Mouse (Mus musculus) stomach, embryonic 16.5 days (tissue): ENCODE measurements at regions not wholly inside any gene's neighbourhood (a gene's known extent, or its start where the extent isn't known, plus 50 kb on each side); places are given as distances from the start of the nearest gene placed in this dataset.

ENCODE experiments used
- ATAC-seq: fragments of 200-750 bp; cut with Nextera tagmentation; 2 replicates; pipeline ENCODE4 v1.8.0; 2017; ENCODE audit warnings: moderate number of reproducible peaks, moderate TSS enrichment; ENCODE audit not compliant: insufficient read depth, low FRiP score
- H3K27ac ChIP-seq: fragments of 300-500 bp; sonication (generic); 2 replicates; pipeline ENCODE4 v1.5.1; 2014; ENCODE audit warnings: low read length
- H3K27me3 ChIP-seq: fragments of 300-500 bp; sonication (generic); 2 replicates; pipeline ENCODE4 v1.6.1; 2014; ENCODE audit warnings: low read length, control low read depth, mixed read lengths; ENCODE audit not compliant: control insufficient read depth, insufficient read depth
- H3K36me3 ChIP-seq: fragments of 300-500 bp; sonication (generic); 2 replicates; pipeline ENCODE4 v1.6.1; 2014; ENCODE audit warnings: low read length; ENCODE audit not compliant: control insufficient read depth, insufficient read depth
- H3K4me1 ChIP-seq: fragments of 300-500 bp; sonication (generic); 2 replicates; pipeline ENCODE4 v1.6.1; 2014; ENCODE audit warnings: low read length, control low read depth, mixed read lengths; ENCODE audit not compliant: control insufficient read depth, insufficient read depth
- H3K4me2 ChIP-seq: fragments of 300-500 bp; sonication (generic); 2 replicates; pipeline ENCODE4 v1.6.1; 2014; ENCODE audit warnings: low read depth, low read length, mixed read lengths
- H3K4me3 ChIP-seq: fragments of 300-500 bp; sonication (generic); replicated peaks from 2 replicates; pipeline ENCODE4 v1.5.1; 2014; ENCODE audit warnings: mild to moderate bottlenecking, low read length
- H3K9ac ChIP-seq: fragments of 300-500 bp; sonication (generic); 2 replicates; pipeline ENCODE4 v1.6.1; 2014; ENCODE audit warnings: low read length
- H3K9me3 ChIP-seq: fragments of 300-500 bp; sonication (generic); replicated peaks from 2 replicates; pipeline ENCODE4 v1.6.1; 2016; ENCODE audit warnings: low read length, control low read depth; ENCODE audit not compliant: control insufficient read depth
- WGBS: fragments of 180-500 bp; shearing (Covaris S2); extraction: QIAGEN DNeasy Blood & Tissue Kit; methylation state at CpG from one replicate; pipeline ENCODE4 v1.1.7; 2014; 5-methylcytosine and 5-hydroxymethylcytosine counted together

- no peak overlapping the region for H3K4me3 ChIP-seq
- H3K27ac ChIP-seq, result no peak overlapping the region
- H3K36me3 ChIP-seq, result no peaks in the 10 kb centered on the region
- H3K9me3 ChIP-seq, result no peaks in the 10 kb centered on the region
- H3K27me3 ChIP-seq, result no peaks in the 10 kb centered on the region
- no peak overlapping the region for H3K4me2 ChIP-seq
- no peak overlapping the region for H3K9ac ChIP-seq
- H3K4me1 ChIP-seq, result peaks cover 11% of the 10 kb centered on the region; the same call in 1 of the 2 replicates
- ATAC-seq, result no peak
- WGBS, result 94% methylated on average over 11 of the region's 11 CpGs
Measured at GRCm38 (mm10) chr3:149355362-149355761, 365.0 kb upstream of the Adgrl2 start.

- H3K9ac ChIP-seq, result no peak overlapping the region
- no peaks in the 10 kb centered on the region for H3K9me3 ChIP-seq
- H3K27me3 ChIP-seq, result no peaks in the 10 kb centered on the region
- ATAC-seq, result no peak
- no peak overlapping the region for H3K27ac ChIP-seq
- H3K4me1 ChIP-seq, result peaks cover 13% of the 10 kb centered on the region; the same call in 1 of the 2 replicates
- no peak overlapping the region for H3K4me3 ChIP-seq
- no peak overlapping the region for H3K4me2 ChIP-seq
- H3K36me3 ChIP-seq, result no peaks in the 10 kb centered on the region
- WGBS, result 77% methylated on average over 5 of the region's 5 CpGs
Measured at GRCm38 (mm10) chr3:149353958-149354357, 363.6 kb upstream of the Adgrl2 start.

DNA sequence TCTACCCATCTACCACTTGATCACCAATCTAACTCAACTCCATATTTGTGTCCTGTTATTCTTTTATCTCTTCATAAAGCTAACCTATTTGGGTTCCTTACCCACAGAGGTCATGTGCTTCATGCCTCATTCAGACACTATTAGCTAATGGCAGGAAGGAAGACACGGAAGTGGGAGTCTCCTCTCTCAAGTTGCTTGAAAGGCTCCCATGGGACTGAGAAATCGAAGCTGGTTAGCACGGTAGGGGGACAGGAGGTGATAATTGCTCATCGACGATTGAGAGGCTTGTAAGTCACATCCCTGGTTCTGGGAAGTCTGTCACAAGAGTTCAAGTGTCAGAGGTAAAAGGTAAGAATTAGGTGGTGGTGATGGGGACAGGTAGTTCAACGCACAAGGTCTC lies 362.2 kb upstream of the Adgrl2 start:
- Histone ChIP-seq H3K4me2 (no peak overlapping the region), H3K27me3 (no peaks in the 10 kb centered on the region), H3K9ac (no peak overlapping the region), H3K36me3 (no peaks in the 10 kb centered on the region), H3K27ac (no peak overlapping the region), H3K4me3 (no peak overlapping the region), H3K9me3 (no peaks in the 10 kb centered on the region), H3K4me1 (peaks cover 3% of the 10 kb centered on the region; the same call in 1 of the 2 replicates)
- ATAC-seq, result no peak
- 58% methylated on average over 6 of the region's 6 CpGs for WGBS

DNA sequence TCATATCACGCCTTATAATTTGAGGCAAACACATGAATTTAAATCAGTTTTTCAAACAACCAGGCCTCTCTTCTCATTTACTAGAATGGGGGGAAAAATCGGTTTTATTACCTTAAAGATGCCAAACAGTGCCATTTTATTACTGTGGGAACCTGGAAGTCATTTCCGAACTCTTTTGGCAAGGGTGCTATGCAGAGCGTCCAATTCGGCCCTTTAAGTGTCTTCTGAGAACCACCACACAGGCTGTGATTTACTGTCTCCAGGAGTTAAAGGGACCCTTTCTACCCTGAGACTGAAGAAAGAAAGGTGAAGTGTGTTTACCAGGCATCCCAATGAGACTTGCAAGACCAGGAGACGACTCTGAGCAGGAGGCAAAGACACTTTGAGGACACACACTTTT lies 359.4 kb upstream of the Adgrl2 start:
- H3K4me1 ChIP-seq, result peaks cover 7% of the 10 kb centered on the region; the same call in 1 of the 2 replicates
- H3K27ac ChIP-seq, result no peak overlapping the region
- WGBS, result 75% methylated on average over 6 of the region's 6 CpGs
- no peaks in the 10 kb centered on the region for H3K9me3 ChIP-seq
- no peaks in the 10 kb centered on the region for H3K27me3 ChIP-seq
- ATAC-seq, result no peak
- no peak overlapping the region for H3K9ac ChIP-seq
- H3K4me2 ChIP-seq, result no peak overlapping the region
- no peak overlapping the region for H3K4me3 ChIP-seq
- no peaks in the 10 kb centered on the region for H3K36me3 ChIP-seq

DNA sequence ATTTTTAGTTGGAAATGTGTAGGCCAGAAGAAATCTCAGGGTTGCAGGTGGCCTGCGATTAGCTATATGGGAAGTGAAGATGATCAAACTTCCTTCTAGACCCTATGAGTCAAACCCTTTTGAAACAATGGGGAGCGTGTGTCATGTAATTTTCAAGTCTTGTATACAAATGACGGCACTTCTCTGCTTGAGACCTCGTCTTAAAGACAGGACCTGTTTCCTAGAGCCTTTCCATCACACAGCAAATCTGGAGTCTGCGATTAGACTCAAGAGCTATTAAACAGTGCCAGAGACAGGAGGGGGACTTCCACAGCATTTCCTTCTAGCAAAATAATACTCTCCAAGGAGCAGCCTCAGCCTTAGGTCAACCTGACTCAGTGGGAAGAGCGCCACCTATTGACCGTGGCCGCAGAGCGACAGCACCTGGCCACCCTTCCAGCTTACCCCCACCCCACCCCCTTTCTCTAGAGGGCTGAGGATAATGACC lies 358.9 kb upstream of the Adgrl2 start:
- ATAC-seq, result peak; percentile 75
- H3K36me3 ChIP-seq, result no peaks in the 10 kb centered on the region
- no peak overlapping the region for H3K27ac ChIP-seq
- no peak overlapping the region for H3K4me2 ChIP-seq
- WGBS, result 36% methylated on average over 9 of the region's 9 CpGs
- no peaks in the 10 kb centered on the region for H3K27me3 ChIP-seq
- no peak overlapping the region for H3K4me3 ChIP-seq
- no peak overlapping the region for H3K9ac ChIP-seq
- H3K9me3 ChIP-seq, result no peaks in the 10 kb centered on the region
- H3K4me1 ChIP-seq, result peaks cover 7% of the 10 kb centered on the region; the same call in 1 of the 2 replicates

DNA sequence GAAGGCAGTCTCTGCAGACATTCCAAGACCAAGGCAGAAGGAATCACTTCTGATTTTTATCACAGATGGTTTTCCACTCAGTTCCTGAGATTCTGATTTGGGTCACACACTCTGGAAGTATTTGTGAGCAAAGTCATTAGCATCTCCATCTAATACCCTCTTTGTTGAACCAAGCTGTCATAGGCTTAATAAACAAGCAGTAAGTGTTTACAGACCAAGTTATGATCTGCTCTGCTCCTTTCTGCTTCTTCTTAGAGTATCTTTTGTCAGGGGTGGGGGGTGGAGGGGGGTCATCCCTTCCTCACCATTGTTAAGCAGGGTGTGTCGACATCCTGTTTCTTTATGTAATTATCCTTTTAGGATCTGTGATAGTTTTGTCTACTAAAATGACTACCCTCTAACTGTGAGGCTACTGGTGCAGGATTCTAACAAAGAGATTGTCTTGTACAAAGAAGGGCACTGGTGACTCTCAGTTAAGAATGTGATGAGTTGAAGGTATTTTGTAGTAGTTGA lies 358.2 kb upstream of the Adgrl2 start:
- Histone ChIP-seq H3K4me3 (no peak overlapping the region), H3K27ac (peak overlapping the region; percentile 52; the same call in 1 of the 2 replicates), H3K4me1 (peaks cover 7% of the 10 kb centered on the region; the same call in 1 of the 2 replicates), H3K9ac (no peak overlapping the region), H3K4me2 (no peak overlapping the region), H3K36me3 (no peaks in the 10 kb centered on the region), H3K27me3 (no peaks in the 10 kb centered on the region), H3K9me3 (no peaks in the 10 kb centered on the region)
- WGBS, result 42% methylated on average over 1 of the region's 1 CpGs
- no peak for ATAC-seq

GRCm38 (mm10) chr3:149347241-149347992 lies 357.1 kb upstream of the Adgrl2 start:
- Histone ChIP-seq H3K4me1 (peaks cover 7% of the 10 kb centered on the region; the same call in 1 of the 2 replicates), H3K4me3 (no peak overlapping the region), H3K27ac (no peak overlapping the region; the same call in 1 of the 2 replicates), H3K9me3 (no peaks in the 10 kb centered on the region), H3K4me2 (no peak overlapping the region), H3K27me3 (no peaks in the 10 kb centered on the region), H3K9ac (no peak overlapping the region), H3K36me3 (no peaks in the 10 kb centered on the region)
- WGBS, result 42% methylated on average over 6 of the region's 6 CpGs
- no peak for ATAC-seq

GRCm38 (mm10) chr3:149342511-149342910 lies 352.2 kb upstream of the Adgrl2 start:
- no peaks in the 10 kb centered on the region for H3K9me3 ChIP-seq
- H3K4me3 ChIP-seq, result no peak overlapping the region
- no peak overlapping the region for H3K4me2 ChIP-seq
- 76% methylated on average over 6 of the region's 6 CpGs for WGBS
- peaks cover 3% of the 10 kb centered on the region; the same call in 1 of the 2 replicates for H3K4me1 ChIP-seq
- H3K27me3 ChIP-seq, result no peaks in the 10 kb centered on the region
- H3K27ac ChIP-seq, result no peak overlapping the region
- H3K9ac ChIP-seq, result no peak overlapping the region
- H3K36me3 ChIP-seq, result no peaks in the 10 kb centered on the region
- ATAC-seq, result no peak

- no peaks in the 10 kb centered on the region for H3K36me3 ChIP-seq
- ATAC-seq, result no peak
- H3K9ac ChIP-seq, result no peak overlapping the region
- H3K4me1 ChIP-seq, result no peaks in the 10 kb centered on the region
- H3K27me3 ChIP-seq, result no peaks in the 10 kb centered on the region
- H3K4me2 ChIP-seq, result no peak overlapping the region
- 89% methylated on average over 3 of the region's 3 CpGs for WGBS
- no peaks in the 10 kb centered on the region for H3K9me3 ChIP-seq
- no peak overlapping the region for H3K4me3 ChIP-seq
- H3K27ac ChIP-seq, result no peak overlapping the region
Measured at GRCm38 (mm10) chr3:149339374-149339753, 349.0 kb upstream of the Adgrl2 start.
